Mouse (Mus musculus): ENCODE results near the gene Kctd15. TPM values are rescaled to one million over a fixed set of nuclear protein-coding genes. Genes with fewer than 3 reads are reported as not detected.

The Kctd15 gene
- 0.48 to 1.8 TPM (median 1.1 TPM) in 3 replicates for total RNA-seq (2017)

DNA sequence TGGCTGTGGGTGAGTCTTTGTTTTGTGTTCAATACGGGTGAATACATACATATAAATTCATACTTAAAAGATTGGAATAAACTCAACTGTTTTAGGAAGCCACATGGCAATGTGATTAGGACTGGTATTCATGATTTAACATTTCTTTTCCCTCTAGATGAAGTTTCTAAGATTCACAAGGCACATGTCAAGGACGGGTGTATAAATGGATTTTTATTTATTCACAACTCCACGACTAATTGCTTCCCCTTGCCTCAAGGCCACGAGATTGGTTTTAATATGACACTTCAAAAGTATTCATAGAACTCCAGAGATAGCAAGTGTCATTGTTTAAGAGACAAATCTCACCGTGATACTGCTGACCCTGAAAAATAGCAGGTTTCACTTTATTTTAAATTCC, at the start of gene Kctd15:
Gene Kctd15 (minus strand): TSS at position 101 of the 400 bp plus-strand sequence.
- no peak for ATAC-seq (replicated peaks; ENCODE audit: insufficient number of reproducible peaks, low FRiP score, low TSS enrichment, poor library complexity, severe bottlenecking)

DNA sequence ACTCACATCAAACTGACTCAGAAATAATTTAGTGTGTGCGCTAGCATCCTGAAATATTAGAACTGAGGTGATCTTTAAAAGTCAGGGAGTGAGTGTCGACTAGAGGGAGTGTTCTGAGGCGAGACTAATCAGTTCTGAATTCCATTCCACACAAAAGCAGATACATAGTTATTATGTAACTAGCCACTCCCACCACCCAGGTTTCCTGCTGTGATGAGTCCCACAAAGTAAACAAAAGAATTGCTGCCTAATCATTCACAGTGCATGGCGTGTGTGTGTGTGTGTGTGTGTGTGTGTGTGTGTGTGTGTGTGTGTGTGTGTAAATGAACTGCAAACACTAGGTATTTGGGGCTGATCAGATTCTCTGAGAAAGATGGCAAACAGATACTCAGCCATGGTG, 47.9 kb upstream of the Kctd15 start:
- no peak for ATAC-seq (replicated peaks; ENCODE audit: insufficient number of reproducible peaks, low FRiP score, low TSS enrichment, poor library complexity, severe bottlenecking)

DNA sequence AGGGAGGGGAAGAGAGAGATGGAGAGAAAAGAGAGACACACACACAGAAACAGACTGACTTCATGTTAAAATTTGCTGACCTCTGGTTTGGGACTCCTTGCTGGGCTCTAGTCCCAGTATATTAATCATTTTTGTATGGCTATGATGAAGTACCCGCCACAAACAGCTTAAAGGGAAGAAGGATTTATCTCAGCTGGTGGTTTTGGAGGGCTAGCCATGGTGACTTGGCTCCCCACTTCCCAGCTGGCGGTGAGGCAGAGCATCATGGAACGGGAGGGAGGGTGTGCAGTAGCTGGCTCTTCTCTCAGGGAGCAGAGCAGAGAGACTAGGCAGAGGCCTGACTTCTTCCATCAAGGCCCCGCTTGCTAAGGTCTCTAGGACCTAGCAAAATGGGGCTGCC, 46.9 kb upstream of the Kctd15 start:
- no peak for ATAC-seq (replicated peaks; ENCODE audit: insufficient number of reproducible peaks, low FRiP score, low TSS enrichment, poor library complexity, severe bottlenecking)

DNA sequence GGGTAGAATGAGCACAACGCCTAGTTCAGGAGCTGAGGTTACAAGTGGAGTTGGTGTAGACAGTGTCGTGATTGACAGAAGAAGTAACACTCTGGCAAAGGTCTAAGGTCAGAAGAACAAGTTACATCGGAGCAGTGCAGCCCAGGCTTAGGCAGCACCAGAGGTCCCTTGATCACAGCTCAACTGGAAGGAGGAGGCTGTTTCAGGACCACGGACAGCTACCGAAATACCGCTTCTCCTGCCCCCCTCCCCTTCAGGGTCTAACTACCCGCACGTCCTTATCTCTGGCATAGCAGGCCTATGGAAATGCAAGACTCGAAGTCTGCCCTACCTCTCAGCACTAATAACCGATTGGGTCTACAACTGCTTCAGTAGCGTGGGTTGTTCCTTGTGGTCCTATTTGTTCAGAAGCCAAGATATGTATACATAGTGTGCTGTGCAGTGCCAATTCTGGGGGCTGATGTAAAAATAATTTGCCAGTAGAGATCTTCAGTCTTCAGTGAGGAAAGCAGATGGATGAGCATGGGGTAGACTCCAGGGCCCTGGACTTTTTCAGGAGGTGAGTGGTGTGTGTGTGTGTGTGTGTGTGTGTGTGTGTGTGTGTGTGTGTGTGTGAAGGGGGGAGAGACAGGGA, 46.3 kb upstream of the Kctd15 start:
- ATAC-seq (replicated peaks; ENCODE audit: insufficient number of reproducible peaks, low FRiP score, low TSS enrichment, poor library complexity, severe bottlenecking): no peak

DNA sequence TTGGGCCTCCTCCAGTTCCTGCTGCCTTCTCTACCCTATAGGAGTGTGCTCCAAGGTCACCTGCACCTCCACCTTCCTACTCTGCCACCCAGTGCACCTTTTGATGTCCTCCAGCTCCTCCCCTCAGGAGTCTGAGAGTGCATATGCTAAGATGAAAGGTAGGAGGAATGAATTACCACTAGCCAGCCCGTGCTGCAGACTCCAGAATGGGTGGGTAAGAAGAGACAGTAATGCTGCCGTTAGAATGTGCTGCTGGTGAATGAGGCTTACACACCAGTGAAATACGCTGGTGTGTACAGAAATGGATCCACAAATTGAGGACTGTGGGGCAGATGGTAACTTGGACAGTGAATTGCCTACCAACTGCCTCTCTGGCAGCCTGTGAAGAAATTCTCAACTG, 43.4 kb upstream of the Kctd15 start:
- ATAC-seq (replicated peaks; ENCODE audit: insufficient number of reproducible peaks, low FRiP score, low TSS enrichment, poor library complexity, severe bottlenecking): no peak

DNA sequence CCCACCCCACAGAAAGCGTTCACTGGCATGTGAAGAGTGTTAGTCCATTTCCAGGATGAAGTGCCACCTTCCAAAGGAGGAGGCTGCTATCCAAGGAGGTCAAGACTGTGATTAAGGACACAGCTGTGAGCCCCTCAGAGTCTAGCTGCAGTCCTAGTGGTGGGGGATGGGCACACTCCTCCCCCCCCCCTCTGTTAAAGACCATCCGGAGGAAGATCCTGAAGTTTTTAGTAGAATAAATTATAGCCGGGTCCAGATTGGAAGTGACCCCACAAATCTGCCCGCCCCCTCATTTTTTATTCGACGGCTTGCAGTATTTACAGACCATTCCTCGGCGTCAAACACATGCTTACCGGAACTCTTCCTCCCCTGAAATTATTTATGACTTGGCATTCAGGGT, 41.7 kb upstream of the Kctd15 start:
- ATAC-seq (replicated peaks; ENCODE audit: insufficient number of reproducible peaks, low FRiP score, low TSS enrichment, poor library complexity, severe bottlenecking): no peak

DNA sequence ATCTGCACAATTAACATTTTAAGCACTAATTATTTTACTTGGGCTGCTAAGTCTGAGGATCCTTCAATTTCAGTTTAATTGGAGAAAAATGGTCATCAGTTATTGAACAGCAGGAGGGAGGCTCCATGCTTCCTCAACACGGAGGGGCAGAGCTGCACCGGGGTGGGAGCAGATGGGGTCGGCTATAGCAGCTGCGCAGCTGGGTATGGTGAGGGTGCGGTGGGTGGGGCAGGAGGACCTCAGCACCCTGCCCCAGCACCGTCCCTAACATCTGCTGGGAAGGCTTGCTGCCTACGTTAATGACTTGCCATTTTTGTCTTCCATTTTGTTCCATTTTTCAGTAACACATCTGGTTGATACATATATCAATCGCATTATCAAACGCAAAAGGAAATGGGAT, 39.6 kb upstream of the Kctd15 start:
- no peak for ATAC-seq (replicated peaks; ENCODE audit: insufficient number of reproducible peaks, low FRiP score, low TSS enrichment, poor library complexity, severe bottlenecking)

DNA sequence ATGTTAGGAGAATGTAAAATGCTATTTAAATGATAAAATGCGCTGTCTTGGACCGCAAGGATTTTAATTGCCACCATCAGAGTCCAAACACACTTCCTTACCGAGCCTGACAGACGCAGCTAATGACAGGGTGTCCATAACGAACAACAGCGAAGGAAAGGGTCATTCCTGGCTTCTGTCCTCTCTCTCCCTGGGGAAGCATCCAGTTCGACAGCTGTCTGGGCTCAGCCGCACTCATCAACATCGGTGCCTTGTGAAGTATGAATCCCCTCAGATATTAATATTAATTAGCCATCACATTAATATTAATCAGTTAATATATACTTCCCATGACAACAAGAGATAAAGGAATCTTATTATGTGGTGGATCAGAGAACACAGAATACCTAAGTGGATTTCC, 38.4 kb upstream of the Kctd15 start:
- no peak for ATAC-seq (replicated peaks; ENCODE audit: insufficient number of reproducible peaks, low FRiP score, low TSS enrichment, poor library complexity, severe bottlenecking)

DNA sequence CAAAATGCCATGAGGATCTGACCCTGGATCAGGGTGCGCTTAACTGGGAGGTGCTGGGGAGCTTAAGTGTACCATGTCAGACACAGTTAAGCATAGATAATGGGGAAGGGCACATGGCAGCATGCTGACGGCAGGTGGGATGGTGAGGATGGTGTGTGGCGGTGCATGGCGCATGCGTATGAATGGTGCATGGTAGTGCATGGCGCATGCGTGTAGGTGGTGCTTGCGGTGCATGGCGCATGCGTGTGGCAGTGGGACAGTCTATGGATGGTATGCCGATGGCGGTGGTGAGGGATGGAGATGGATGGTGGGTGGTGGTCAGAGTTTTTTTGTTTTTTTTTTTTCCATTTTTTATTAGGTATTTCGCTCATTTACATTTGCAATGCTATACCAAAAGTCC, 37.4 kb upstream of the Kctd15 start:
- ATAC-seq (replicated peaks; ENCODE audit: insufficient number of reproducible peaks, low FRiP score, low TSS enrichment, poor library complexity, severe bottlenecking): no peak

DNA sequence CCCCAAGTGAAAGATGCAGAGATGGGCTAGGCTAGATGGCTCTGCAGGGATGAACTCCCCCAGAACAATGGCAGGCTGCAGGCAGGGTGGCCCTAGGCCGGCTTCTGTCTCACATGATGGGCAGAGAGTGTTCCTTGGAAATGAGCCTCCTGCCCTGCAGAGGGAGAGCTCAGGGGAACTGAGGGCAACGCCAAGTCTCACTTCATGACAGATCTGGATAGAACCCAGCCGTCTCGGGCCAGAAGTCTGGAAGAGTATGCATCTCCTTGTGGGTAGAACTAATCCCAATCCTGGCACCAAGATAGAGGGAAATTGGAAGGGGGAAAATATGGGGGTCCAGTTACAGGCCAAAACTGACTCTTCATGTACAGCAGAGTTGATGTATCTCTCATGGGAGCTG, 36.5 kb upstream of the Kctd15 start:
- no peak for ATAC-seq (replicated peaks; ENCODE audit: insufficient number of reproducible peaks, low FRiP score, low TSS enrichment, poor library complexity, severe bottlenecking)

DNA sequence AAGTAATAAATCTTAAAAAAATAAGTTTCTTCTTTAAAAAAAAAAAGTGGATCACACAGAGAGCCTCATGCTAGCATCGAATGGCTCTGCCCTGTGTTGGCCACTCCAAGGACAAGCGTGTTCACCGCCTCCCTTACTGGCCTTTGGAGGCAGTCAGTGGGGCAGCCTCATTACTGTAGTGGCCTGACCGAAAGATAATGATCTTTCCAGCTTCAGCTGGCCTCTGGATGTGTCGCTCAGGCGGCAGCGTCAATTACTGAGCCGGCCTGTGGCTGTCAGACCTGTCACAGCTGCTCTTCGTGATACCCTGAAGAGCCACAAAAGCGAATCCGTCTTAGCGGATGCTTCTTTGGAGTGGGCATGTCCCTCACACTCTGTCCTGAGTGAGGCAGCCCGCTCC, 33.6 kb upstream of the Kctd15 start:
- no peak for ATAC-seq (replicated peaks; ENCODE audit: insufficient number of reproducible peaks, low FRiP score, low TSS enrichment, poor library complexity, severe bottlenecking)

DNA sequence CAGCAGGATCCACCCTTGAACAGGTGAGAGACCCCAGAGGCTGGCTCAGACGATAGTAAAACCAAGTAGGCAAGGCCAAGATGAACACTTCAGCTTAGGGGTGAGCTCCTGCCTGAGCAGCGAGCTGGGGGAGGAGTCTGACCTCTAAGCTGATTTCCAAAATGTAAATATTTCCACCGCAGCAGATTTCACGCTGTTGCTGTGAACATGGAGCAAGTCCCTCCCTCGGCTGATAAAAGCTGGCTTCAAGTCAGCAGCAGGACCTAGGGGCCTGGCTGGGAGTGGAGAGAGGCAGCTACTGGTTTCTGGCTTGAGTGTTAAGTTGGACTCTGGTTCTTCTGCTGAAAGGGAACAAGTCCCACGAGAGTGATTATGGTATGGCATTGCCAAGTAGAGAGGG, 32.5 kb upstream of the Kctd15 start:
- ATAC-seq (replicated peaks; ENCODE audit: insufficient number of reproducible peaks, low FRiP score, low TSS enrichment, poor library complexity, severe bottlenecking): no peak

DNA sequence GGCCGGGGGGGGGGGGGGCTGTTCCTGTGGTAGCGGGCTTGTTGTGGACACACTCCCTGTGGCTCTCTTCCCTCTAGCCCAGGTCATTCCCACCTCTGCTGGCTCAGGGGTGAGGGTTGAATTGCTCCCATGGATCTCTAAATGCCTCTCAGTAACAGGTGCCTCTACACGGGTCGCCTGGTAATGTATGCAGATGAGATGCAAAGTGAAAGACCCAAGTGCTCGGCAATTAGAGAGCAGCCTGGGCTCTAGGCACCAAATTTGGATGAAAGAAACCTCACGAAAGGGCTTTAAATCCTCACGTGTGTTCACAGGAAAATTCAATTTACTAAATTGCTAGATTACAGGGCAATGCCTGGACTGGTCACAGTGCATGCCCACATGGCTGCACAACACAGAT, 29.3 kb upstream of the Kctd15 start:
- ATAC-seq (replicated peaks; ENCODE audit: insufficient number of reproducible peaks, low FRiP score, low TSS enrichment, poor library complexity, severe bottlenecking): no peak

DNA sequence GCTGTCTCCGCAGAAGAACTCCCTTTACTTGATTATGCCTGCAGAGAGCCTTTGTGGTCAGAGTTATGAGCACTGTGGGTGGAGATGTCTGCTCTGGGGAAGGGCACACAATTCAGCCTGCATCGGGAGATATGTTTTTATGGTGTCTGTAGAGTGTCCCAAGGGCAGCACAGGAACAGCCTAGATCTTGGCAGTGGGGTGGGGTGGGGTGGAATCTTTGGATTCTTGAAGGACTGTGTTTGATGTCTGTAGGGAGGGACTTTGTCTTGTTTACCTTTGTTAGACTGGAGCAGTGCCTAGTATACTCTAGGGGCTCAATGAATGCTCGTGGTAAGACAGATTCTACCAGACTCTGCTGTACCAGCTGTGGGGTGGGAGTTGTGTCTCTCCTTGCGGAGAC, 28.6 kb upstream of the Kctd15 start:
- ATAC-seq (replicated peaks; ENCODE audit: insufficient number of reproducible peaks, low FRiP score, low TSS enrichment, poor library complexity, severe bottlenecking): no peak

DNA sequence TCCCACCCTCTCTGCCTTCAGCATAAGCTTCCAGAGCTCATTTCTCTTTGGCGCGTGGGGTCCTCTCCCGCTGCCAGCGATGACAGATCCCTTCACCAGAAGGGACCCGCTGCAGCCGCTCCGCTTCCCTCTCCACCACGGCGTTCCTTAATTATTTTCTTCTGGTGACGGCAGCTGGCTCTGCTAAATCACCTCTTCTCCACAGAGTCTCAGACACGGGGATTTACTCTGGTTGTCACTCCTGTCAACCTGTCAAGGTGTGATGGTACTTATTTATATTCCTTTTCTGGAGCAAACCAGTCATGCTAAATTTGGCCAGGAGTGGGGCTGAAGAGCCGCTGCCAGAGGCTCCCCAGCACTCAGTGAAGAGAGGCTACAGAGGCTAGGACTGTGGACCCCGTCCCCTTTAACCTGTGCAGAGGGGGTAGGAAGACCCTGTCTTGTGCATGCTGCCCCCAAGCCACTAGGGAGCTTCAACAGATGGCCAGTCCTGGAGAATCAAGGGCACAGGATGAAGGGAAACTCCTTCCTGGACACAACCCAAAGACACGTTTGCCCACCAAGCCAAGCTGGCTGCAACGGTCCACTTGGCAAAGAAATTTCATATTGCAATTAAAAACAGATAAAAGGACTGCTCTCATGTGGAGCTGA, 24.4 kb upstream of the Kctd15 start:
- no peak for ATAC-seq (replicated peaks; ENCODE audit: insufficient number of reproducible peaks, low FRiP score, low TSS enrichment, poor library complexity, severe bottlenecking)

DNA sequence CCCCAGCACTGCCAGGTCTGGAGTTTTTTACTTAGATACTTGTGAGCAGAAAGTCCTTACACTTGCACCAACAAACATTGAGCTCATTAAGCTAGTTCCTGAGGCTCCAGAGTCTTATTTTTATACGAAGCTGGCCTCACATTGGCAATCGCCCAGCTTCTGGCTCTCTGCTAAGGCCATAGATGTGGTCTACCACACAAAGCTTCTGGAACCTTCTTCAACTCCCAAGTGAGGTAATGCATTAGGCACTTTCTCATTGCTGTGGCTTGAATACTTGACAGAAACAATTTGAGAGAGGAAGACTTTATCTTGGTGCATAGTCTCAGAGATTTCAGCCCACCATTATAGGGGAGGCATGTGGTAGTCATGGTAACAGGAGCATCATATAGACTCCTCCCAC, 23.4 kb upstream of the Kctd15 start:
- ATAC-seq (replicated peaks; ENCODE audit: insufficient number of reproducible peaks, low FRiP score, low TSS enrichment, poor library complexity, severe bottlenecking): no peak

DNA sequence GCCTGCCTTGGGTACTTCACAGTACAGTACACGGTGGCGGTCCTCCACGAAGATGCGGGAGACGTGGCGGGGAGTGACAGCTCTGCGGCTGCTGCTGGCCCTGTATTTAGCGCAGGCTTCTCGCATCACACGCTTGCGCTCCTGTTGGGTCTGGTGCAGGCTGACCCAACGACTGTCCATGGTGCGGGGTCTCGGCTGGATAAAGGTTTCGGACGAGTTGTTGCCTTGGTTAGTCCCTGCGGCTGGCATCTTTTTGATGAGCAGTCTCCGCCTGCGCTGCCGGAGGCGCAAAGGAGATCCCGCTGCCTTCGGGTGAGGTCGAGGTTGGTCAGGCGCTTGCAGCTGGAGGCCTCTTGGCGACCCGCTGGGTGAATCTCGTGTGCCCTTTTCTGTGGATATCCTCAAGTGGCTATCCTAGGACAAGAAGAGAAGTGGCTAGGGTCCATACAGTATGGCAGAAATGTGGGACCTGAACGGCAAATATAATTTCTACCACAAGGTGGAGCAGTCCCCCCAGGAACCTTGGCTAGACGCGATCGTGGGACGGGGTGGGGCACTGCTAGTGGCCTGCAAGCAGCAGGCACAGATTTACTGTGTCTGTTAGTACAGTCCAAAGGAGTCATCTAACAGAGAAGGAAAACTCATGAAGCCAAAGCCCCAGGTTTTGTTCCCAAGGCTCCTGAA, 19.4 kb upstream of the Kctd15 start:
- no peak for ATAC-seq (replicated peaks; ENCODE audit: insufficient number of reproducible peaks, low FRiP score, low TSS enrichment, poor library complexity, severe bottlenecking)

DNA sequence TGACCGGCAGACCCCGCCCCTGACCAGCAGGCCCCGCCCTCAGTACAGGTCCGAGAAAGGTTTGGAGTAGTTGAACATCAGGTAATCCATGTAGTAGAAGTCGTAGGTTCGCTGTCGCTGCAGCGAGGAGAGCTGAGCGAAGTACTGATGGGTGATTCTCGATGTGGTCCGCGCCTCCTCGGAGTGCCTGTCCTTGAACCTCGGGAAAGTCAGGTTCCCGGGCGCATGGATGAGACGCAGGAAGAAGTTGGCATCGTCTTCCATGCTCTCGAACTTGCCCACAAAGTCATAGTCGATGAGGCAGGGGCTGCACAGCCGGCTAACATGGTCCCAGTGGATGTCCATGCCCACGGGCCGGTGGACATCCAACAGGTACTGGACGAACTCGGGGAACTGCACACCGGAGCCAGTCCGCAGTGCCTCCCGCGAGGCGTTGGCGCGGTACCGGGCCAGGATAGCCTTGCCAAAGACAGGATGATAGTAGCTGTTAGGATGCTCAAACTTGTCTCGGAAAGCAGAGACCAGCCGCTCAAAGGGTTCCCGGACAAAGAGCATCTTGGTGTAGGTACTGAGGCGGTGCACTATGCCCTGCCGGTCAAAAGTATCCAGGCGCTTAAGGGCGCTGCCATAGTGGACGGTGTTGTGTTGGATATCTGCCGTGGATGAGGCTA, 18.7 kb upstream of the Kctd15 start:
- ATAC-seq (replicated peaks; ENCODE audit: insufficient number of reproducible peaks, low FRiP score, low TSS enrichment, poor library complexity, severe bottlenecking): no peak

DNA sequence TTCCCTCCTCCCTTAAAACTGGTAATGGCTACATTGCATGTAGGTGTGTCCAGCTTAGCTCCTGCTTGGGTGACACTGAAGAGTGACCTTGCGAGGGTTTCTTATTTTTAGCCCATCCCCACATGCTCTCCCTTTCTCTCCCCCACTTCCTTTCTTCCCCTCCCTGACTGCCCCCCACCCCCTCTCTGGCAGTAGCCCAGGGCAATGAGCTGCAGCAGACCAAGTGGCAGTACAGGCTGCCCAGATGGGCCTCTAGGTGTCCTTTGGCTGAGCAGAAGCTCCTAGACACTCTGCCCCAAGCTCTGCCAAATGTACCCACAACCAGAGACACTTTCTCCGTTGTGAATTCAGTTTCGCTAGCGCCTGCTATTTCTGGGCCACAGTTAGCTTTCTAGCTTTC, 16.4 kb upstream of the Kctd15 start:
- ATAC-seq (replicated peaks; ENCODE audit: insufficient number of reproducible peaks, low FRiP score, low TSS enrichment, poor library complexity, severe bottlenecking): no peak

DNA sequence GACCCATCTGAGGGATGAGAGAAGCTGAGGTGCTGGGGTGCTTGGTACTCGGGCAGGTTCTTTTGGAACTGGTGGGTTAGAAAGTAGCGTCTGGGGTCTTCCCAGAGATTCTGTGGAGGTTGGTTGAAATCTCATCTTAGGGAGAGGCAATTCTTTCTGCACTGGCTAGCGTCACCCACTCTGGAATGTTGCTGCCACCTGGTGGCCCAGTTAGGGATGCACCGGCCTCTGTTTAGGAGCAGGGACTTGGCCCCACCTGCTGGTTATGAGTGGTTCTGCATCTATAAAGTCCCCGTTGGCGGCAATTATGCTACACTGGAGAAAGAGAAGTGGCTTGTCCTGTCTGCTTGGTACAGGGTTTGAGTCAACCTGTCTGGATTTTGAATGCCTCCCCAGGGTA, 15.4 kb upstream of the Kctd15 start:
- peak; percentile 86 for ATAC-seq (replicated peaks; ENCODE audit: insufficient number of reproducible peaks, low FRiP score, low TSS enrichment, poor library complexity, severe bottlenecking)

All from monocyte, adult 5-6 weeks (primary cell).